Mouse (Mus musculus): ENCODE results near the gene Gga2.

DNA sequence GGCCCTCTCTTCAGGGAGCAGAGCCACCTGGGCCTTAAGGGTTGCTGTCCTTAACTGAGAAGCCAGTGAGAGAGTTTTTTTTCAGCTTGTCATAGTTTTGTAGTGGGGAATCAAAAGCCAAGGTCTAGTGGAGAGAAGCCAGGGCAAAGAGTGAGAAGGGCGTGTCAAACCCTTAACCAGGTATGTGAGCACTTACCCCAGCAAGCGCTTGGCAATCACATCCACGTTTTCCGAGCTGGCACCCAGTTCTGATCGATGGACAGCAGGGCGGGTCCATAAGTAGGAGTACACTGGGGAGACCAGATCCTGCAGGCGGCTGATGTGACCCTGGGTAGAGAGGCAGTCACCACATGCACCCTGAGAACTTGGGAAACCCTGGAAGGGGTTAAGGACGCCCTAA lies 23.1 kb upstream of the Gga2 start:
- no peak for TF ChIP-seq TCF12 (IDR thresholded peaks at IDR 0.05; ENCODE audit: low read depth, low read length)
- no peak for TF ChIP-seq CTCF (IDR thresholded peaks at IDR 0.05 in 2 of 3, conservative IDR thresholded peaks at IDR 0.05 in 1 of 3; ENCODE audit: control insufficient read depth in 1 of 3, insufficient read depth in 1 of 3, low read depth in 2 of 3, low read length in 3 of 3, poor library complexity in 1 of 3, severe bottlenecking in 1 of 3)
- TF ChIP-seq GATA1 (IDR thresholded peaks at IDR 0.05; ENCODE audit: low read depth, low read length) = no peak
- TF ChIP-seq BHLHE40 (IDR thresholded peaks at IDR 0.05; ENCODE audit: borderline replicate concordance, low read depth, low read length) = no peak
- TF ChIP-seq ZKSCAN1 (IDR thresholded peaks at IDR 0.05; ENCODE audit: low read depth, low read length) = no peak
- no peak for TF ChIP-seq POLR2A (IDR thresholded peaks at IDR 0.05; ENCODE audit: control insufficient read depth in 1 of 2, insufficient read depth in 1 of 2, low read depth in 1 of 2, low read length in 2 of 2, poor library complexity in 1 of 2)
- TF ChIP-seq ZC3H11A (IDR thresholded peaks at IDR 0.05; ENCODE audit: low read depth, low read length) = no peak
- TF ChIP-seq USF2 (IDR thresholded peaks at IDR 0.05; ENCODE audit: borderline replicate concordance in 1 of 2, insufficient read depth in 1 of 2, low read depth in 1 of 2, low read length in 2 of 2) = no peak
- TF ChIP-seq MEF2A (IDR thresholded peaks at IDR 0.05; ENCODE audit: extremely low read depth, insufficient replicate concordance, low read depth, low read length, poor library complexity, severe bottlenecking) = no peak

Data from MEL (cell line).